Mouse (Mus musculus): ENCODE measurements around the gene Dlg5. TPM values are rescaled to one million over a fixed set of nuclear protein-coding genes. Genes with fewer than 3 reads are reported as not detected.

Dlg5 gene
- polyA plus RNA-seq, 2 experiments: 42.6 to 83.5 TPM

GRCm38 (mm10) chr14:24249926-24250325 is 4.2 kb upstream of the Dlg5 start:
- Histone ChIP-seq H3K27ac (replicated peaks; ENCODE audit: low read depth, low read length) (no peak overlapping the region), H3K27me3 (ENCODE audit: control insufficient read depth, insufficient read depth, low read length) (no peaks in the 10 kb centered on the region), H3K4me1 (ENCODE audit: control insufficient read depth, insufficient read depth, low read length) (peaks cover 37% of the 10 kb centered on the region), H3K4me3 (replicated peaks; ENCODE audit: low read length) (no peak overlapping the region), H3K4me2 (replicated peaks; ENCODE audit: low read depth, low read length, severe bottlenecking) (no peak overlapping the region), H3K36me3 (ENCODE audit: control insufficient read depth, insufficient read depth, low read length) (no peaks in the 10 kb centered on the region), H3K9ac (ENCODE audit: low read depth, low read length, severe bottlenecking) (no peak overlapping the region), H3K9me3 (ENCODE audit: control insufficient read depth, low read length) (no peaks in the 10 kb centered on the region)
- no peak for TF ChIP-seq POLR2A (IDR thresholded peaks at IDR 0.05; ENCODE audit: borderline replicate concordance, extremely low read depth, insufficient read depth, insufficient read length)
- WGBS: 62% methylated on average over 2 of the region's 2 CpGs
- ATAC-seq (ENCODE audit: low FRiP score, low read depth) (no peak), DNase-seq (ENCODE audit: low spot score) (no peak)

DNA sequence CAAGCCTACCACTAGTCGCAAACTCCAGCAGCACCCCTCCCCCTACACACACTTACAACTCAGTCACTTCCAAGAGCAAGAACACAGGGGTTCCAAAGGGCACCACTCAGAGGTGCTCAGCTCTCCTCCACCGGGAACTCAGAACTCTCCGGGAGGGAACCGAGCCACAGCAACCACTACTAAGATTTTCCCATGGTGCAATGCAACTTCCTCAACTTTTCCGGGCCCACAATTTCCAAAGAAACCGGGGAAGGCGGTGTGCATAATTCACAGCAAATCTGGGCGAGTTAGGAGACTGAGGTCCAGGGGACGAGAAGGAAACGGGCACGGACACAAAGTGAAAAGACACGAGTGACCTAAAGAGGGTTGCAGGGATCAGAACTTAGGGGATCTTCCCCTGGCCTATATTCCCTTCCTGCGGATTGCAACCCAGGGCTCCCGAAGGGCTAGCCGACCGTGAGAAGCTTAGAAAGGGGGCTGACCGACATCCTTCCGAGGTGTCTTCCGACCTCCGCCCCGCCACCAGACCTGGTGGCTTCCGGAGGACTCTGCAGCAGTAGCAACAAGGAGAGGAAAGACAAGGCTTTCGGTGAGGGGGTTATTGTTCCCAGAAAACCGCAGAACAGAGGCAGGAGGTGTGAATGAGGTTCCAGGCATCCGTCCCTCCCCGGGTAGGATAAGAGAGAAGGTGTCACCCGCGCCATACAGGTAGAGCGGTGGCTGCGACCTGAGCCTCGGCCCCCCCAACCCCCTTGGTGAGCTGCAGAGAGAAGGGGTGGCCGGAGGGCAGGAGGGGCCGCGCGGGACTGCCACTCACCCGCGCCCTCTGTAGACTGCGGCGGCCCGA is 1.2 kb downstream of the Dlg5 start:
- Histone ChIP-seq H3K9ac (ENCODE audit: low read depth, low read length, severe bottlenecking) (peak overlapping the region; percentile 94), H3K36me3 (ENCODE audit: control insufficient read depth, insufficient read depth, low read length) (peaks cover 18% of the 10 kb centered on the region), H3K9me3 (ENCODE audit: control insufficient read depth, low read length) (no peaks in the 10 kb centered on the region), H3K4me3 (replicated peaks; ENCODE audit: low read length) (peak overlapping the region; percentile 80), H3K4me1 (ENCODE audit: control insufficient read depth, insufficient read depth, low read length) (peaks cover 30% of the 10 kb centered on the region), H3K27me3 (ENCODE audit: control insufficient read depth, insufficient read depth, low read length) (no peaks in the 10 kb centered on the region), H3K4me2 (replicated peaks; ENCODE audit: low read depth, low read length, severe bottlenecking) (peak overlapping the region; percentile 86), H3K27ac (replicated peaks; ENCODE audit: low read depth, low read length) (peak overlapping the region; percentile 97)
- no peak for ATAC-seq (ENCODE audit: low FRiP score, low read depth)
- no peak for DNase-seq (ENCODE audit: low spot score)
- 1% methylated on average over 35 of the region's 40 CpGs for WGBS
- TF ChIP-seq POLR2A (IDR thresholded peaks at IDR 0.05; ENCODE audit: borderline replicate concordance, extremely low read depth, insufficient read depth, insufficient read length): no peak

GRCm38 (mm10) chr14:24242016-24242415 is 3.7 kb downstream of the Dlg5 start:
- DNase-seq (ENCODE audit: low spot score): no peak
- 94% methylated on average over 2 of the region's 2 CpGs for WGBS
- no peak for TF ChIP-seq POLR2A (IDR thresholded peaks at IDR 0.05; ENCODE audit: borderline replicate concordance, extremely low read depth, insufficient read depth, insufficient read length)
- peaks cover 22% of the 10 kb centered on the region for H3K4me1 ChIP-seq (ENCODE audit: control insufficient read depth, insufficient read depth, low read length)
- no peak overlapping the region for H3K9ac ChIP-seq (ENCODE audit: low read depth, low read length, severe bottlenecking)
- H3K4me3 ChIP-seq (replicated peaks; ENCODE audit: low read length): no peak overlapping the region
- ATAC-seq (ENCODE audit: low FRiP score, low read depth): no peak
- peaks cover 18% of the 10 kb centered on the region for H3K36me3 ChIP-seq (ENCODE audit: control insufficient read depth, insufficient read depth, low read length)
- H3K27ac ChIP-seq (replicated peaks; ENCODE audit: low read depth, low read length): no peak overlapping the region
- no peaks in the 10 kb centered on the region for H3K9me3 ChIP-seq (ENCODE audit: control insufficient read depth, low read length)
- H3K4me2 ChIP-seq (replicated peaks; ENCODE audit: low read depth, low read length, severe bottlenecking): no peak overlapping the region
- no peaks in the 10 kb centered on the region for H3K27me3 ChIP-seq (ENCODE audit: control insufficient read depth, insufficient read depth, low read length)

DNA sequence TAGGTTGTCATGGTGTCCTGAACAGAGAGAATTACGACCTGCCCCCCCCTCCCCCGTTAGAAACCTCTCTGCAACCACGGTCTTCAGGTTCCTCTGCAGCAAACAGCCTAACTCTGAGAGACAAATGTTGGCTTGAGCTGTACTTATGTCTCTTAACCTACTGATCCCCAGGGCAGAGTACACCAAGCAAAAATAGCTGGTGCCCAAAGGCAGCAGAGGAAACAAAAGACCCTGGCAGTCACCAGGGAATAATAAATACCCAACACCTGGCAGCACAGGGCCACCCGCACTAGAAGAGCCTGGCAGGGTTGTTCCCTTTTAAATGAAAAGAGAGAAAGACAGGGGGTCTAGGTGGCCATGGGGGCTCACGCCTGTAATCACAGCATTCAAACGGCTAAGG is 4.9 kb downstream of the Dlg5 start:
- Histone ChIP-seq H3K4me2 (replicated peaks; ENCODE audit: low read depth, low read length, severe bottlenecking) (no peak overlapping the region), H3K36me3 (ENCODE audit: control insufficient read depth, insufficient read depth, low read length) (peaks cover 18% of the 10 kb centered on the region), H3K9ac (ENCODE audit: low read depth, low read length, severe bottlenecking) (no peak overlapping the region), H3K27me3 (ENCODE audit: control insufficient read depth, insufficient read depth, low read length) (no peaks in the 10 kb centered on the region), H3K27ac (replicated peaks; ENCODE audit: low read depth, low read length) (no peak overlapping the region), H3K9me3 (ENCODE audit: control insufficient read depth, low read length) (no peaks in the 10 kb centered on the region), H3K4me3 (replicated peaks; ENCODE audit: low read length) (no peak overlapping the region), H3K4me1 (ENCODE audit: control insufficient read depth, insufficient read depth, low read length) (peaks cover 18% of the 10 kb centered on the region)
- TF ChIP-seq POLR2A (IDR thresholded peaks at IDR 0.05; ENCODE audit: borderline replicate concordance, extremely low read depth, insufficient read depth, insufficient read length): no peak
- ATAC-seq (ENCODE audit: low FRiP score, low read depth) (no peak), DNase-seq (ENCODE audit: low spot score) (no peak)
- WGBS: 59% methylated on average over 6 of the region's 6 CpGs

DNA sequence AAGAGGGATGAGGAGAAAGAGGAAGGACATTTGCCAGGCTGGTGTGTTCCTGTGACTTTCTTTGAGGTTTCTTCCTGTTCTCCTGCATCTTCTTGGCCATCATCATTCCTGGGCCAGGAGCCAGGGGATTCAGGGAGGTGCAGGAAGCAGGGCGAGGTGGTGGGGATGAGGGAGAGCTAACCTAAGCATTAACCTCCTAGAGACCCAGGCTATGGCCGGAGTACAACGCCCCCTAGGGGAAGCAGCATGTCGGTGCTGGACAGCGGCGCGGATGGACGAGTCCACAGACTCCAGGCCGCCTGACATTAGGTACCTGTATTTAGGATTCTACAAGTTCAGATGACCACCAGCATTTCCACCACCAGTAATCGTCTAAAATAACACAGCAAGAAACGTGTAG is 6.1 kb downstream of the Dlg5 start:
- 89% methylated on average over 11 of the region's 11 CpGs for WGBS
- no peak overlapping the region for H3K4me3 ChIP-seq (replicated peaks; ENCODE audit: low read length)
- no peaks in the 10 kb centered on the region for H3K27me3 ChIP-seq (ENCODE audit: control insufficient read depth, insufficient read depth, low read length)
- no peak for DNase-seq (ENCODE audit: low spot score)
- H3K36me3 ChIP-seq (ENCODE audit: control insufficient read depth, insufficient read depth, low read length): peaks cover 18% of the 10 kb centered on the region
- no peaks in the 10 kb centered on the region for H3K9me3 ChIP-seq (ENCODE audit: control insufficient read depth, low read length)
- H3K4me1 ChIP-seq (ENCODE audit: control insufficient read depth, insufficient read depth, low read length): peaks cover 20% of the 10 kb centered on the region
- H3K4me2 ChIP-seq (replicated peaks; ENCODE audit: low read depth, low read length, severe bottlenecking): no peak overlapping the region
- H3K27ac ChIP-seq (replicated peaks; ENCODE audit: low read depth, low read length): no peak overlapping the region
- no peak for ATAC-seq (ENCODE audit: low FRiP score, low read depth)
- no peak for TF ChIP-seq POLR2A (IDR thresholded peaks at IDR 0.05; ENCODE audit: borderline replicate concordance, extremely low read depth, insufficient read depth, insufficient read length)
- H3K9ac ChIP-seq (ENCODE audit: low read depth, low read length, severe bottlenecking): no peak overlapping the region

Measured in limb, embryonic 14.5 days (tissue).